Mouse (Mus musculus) bone marrow macrophage, adult 2 months (primary cell): ENCODE results near the gene Syndig1.

ENCODE experiments used
- CTCF ChIP-seq: IDR thresholded peaks from 2 replicates; pipeline ENCODE4 v1.5.1; 2012; ENCODE audit warnings: low read depth, mild to moderate bottlenecking, low read length, moderate library complexity
- POLR2A ChIP-seq: IDR thresholded peaks from 2 replicates; pipeline ENCODE4 v1.6.1; 2012; ENCODE audit warnings: mild to moderate bottlenecking, low read depth, low read length, borderline replicate concordance

DNA sequence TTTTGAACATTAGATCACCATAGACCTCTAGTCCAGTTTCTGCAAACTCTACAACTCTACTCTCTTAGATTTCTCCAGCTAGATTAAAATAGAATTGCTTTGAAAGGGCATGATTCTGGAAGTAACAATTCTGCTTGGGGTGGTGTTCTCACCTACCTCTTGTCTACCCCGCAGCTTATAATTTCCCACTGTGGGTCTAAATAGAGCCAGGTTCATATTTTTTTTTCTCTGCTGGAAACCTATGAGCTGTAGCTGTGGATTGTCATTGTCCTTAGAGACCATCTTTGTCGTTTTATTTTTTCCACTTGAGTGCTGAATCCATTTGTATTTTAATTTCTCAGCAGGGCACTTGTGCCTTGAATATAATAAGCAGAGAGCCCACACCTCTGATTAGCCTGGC lies 162.5 kb downstream of the Syndig1 start:
- TF ChIP-seq POLR2A (no peak), CTCF (no peak)
